Mouse (Mus musculus): ENCODE results near the gene 0610040J01Rik. TPM values are rescaled to one million over a fixed set of nuclear protein-coding genes. Genes with fewer than 3 reads are reported as not detected.
A peak's percentile ranks its signal among the peaks of the same experiment; 100 is the strongest.

Gene 0610040J01Rik
- total and polyA plus RNA-seq, 3 experiments, result not detected

DNA sequence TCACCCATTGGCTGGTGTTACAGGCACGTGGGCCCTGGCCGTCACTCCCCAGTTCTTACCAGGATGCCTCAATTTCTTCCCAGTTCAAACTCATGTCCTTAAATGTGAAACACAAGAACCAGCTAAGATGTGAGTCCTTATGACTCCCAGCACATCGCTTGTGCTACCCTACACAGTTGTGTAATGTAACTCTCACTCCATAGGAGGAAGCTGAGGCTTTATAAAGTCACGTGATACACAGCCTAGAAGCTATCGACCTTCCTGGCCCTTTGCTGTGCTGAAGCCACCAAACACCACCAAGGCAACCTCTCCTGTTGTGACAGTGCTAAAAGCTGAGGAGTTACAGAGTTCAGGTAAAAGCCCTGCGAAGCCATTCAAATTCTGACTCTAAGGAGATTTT is 123.4 kb downstream of the 0610040J01Rik start:
- DNase-seq (ENCODE audit: low read depth, low spot score), result no peak
- Histone ChIP-seq H3K9me3 (replicated peaks; ENCODE audit: insufficient read depth, low read length) (no peaks in the 10 kb centered on the region), H3K9ac (ENCODE audit: control insufficient read depth, low read depth, low read length, poor library complexity, severe bottlenecking) (no peak overlapping the region), H3K79me2 (ENCODE audit: control insufficient read depth, insufficient read depth, low read length, poor library complexity) (no peaks in the 10 kb centered on the region), H3K4me3 (ENCODE audit: control insufficient read depth in 1 of 2, insufficient read depth in 1 of 2, low read depth in 2 of 2, low read length in 2 of 2) (no peak overlapping the region), H3K4me1 (ENCODE audit: control insufficient read depth in 1 of 2, insufficient read depth in 2 of 2, low read length in 2 of 2) (peaks cover 7 to 17% of the 10 kb centered on the region in 2 experiments), H3K27ac (ENCODE audit: control insufficient read depth, low read depth, low read length) (no peak overlapping the region), H3K36me3 (ENCODE audit: control insufficient read depth in 1 of 2, insufficient read depth in 2 of 2, low read length in 2 of 2) (peaks cover 2 to 10% of the 10 kb centered on the region in 2 experiments; a peak in 3 of 4 replicates), H3K27me3 (ENCODE audit: control insufficient read depth in 1 of 2, insufficient read depth in 2 of 2, low read length in 2 of 2) (no peaks in the 10 kb centered on the region)
- TF ChIP-seq MAFK (IDR thresholded peaks at IDR 0.05; ENCODE audit: borderline replicate concordance, low read depth, low read length), result no peak
- TF ChIP-seq EP300 (IDR thresholded peaks at IDR 0.05; ENCODE audit: low read depth in 1 of 2, low read length in 2 of 2), result no peak
- TF ChIP-seq ZMIZ1 (IDR thresholded peaks at IDR 0.05; ENCODE audit: low read depth, low read length), result no peak
- no peak for TF ChIP-seq ELF1 (IDR thresholded peaks at IDR 0.05; ENCODE audit: low read depth, low read length)
- no peak for TF ChIP-seq HCFC1 (IDR thresholded peaks at IDR 0.05; ENCODE audit: low read depth, low read length)
- no peak for TF ChIP-seq CHD2 (IDR thresholded peaks at IDR 0.05; ENCODE audit: low read length)
- no peak for TF ChIP-seq BHLHE40 (IDR thresholded peaks at IDR 0.05; ENCODE audit: borderline replicate concordance, low read depth, low read length)
- no peak for TF ChIP-seq USF2 (IDR thresholded peaks at IDR 0.05; ENCODE audit: borderline replicate concordance in 1 of 2, insufficient read depth in 1 of 2, low read depth in 1 of 2, low read length in 2 of 2)
- TF ChIP-seq TBP (IDR thresholded peaks at IDR 0.05; ENCODE audit: low read depth, low read length), result no peak
- no peak for TF ChIP-seq GABPA (IDR thresholded peaks at IDR 0.05; ENCODE audit: low read depth, low read length)

DNA sequence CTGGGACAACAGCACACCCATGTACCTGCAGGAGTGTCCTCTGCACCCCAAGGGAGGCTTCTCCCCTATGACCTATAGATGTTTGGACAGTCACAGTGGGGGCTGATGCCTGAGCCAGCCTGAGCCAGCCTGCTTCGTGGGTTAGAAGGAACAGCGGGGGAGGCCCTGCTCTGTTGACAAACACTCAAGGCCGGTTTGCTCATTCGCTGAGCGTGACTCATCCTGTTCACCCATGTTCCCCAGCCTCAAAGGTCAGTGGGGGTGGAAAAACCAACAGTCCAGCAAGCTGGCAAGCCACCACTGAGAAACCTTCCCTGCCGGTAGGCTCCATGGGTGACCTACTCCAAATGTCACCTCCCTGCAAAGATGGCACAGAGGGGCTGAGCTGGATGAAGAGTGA is 124.6 kb downstream of the 0610040J01Rik start:
- no peak overlapping the region for H3K9ac ChIP-seq (ENCODE audit: control insufficient read depth, low read depth, low read length, poor library complexity, severe bottlenecking)
- no peaks in the 10 kb centered on the region for H3K79me2 ChIP-seq (ENCODE audit: control insufficient read depth, insufficient read depth, low read length, poor library complexity)
- TF ChIP-seq MXI1 (IDR thresholded peaks at IDR 0.05; ENCODE audit: low read depth, low read length), result no peak
- no peak for TF ChIP-seq POLR2AphosphoS2 (IDR thresholded peaks at IDR 0.05; ENCODE audit: low read length)
- no peak for TF ChIP-seq POLR2A (IDR thresholded peaks at IDR 0.05; ENCODE audit: control insufficient read depth in 1 of 2, insufficient read depth in 1 of 2, low read depth in 1 of 2, low read length in 2 of 2, poor library complexity in 1 of 2)
- no peak for TF ChIP-seq ZKSCAN1 (IDR thresholded peaks at IDR 0.05; ENCODE audit: low read depth, low read length)
- TF ChIP-seq GATA1 (IDR thresholded peaks at IDR 0.05; ENCODE audit: low read depth, low read length), result no peak
- H3K27ac ChIP-seq (ENCODE audit: control insufficient read depth, low read depth, low read length), result no peak overlapping the region
- no peak overlapping the region for H3K4me3 ChIP-seq (ENCODE audit: control insufficient read depth in 1 of 2, insufficient read depth in 1 of 2, low read depth in 2 of 2, low read length in 2 of 2)
- peaks cover 2 to 10% of the 10 kb centered on the region in 2 experiments; a peak in 3 of 4 replicates for H3K36me3 ChIP-seq (ENCODE audit: control insufficient read depth in 1 of 2, insufficient read depth in 2 of 2, low read length in 2 of 2)
- no peaks in the 10 kb centered on the region for H3K9me3 ChIP-seq (replicated peaks; ENCODE audit: insufficient read depth, low read length)
- H3K4me1 ChIP-seq (ENCODE audit: control insufficient read depth in 1 of 2, insufficient read depth in 2 of 2, low read length in 2 of 2), result peaks cover 7 to 17% of the 10 kb centered on the region in 2 experiments
- H3K27me3 ChIP-seq (ENCODE audit: control insufficient read depth in 1 of 2, insufficient read depth in 2 of 2, low read length in 2 of 2), result no peaks in the 10 kb centered on the region
- no peak for DNase-seq (ENCODE audit: low read depth, low spot score)

DNA sequence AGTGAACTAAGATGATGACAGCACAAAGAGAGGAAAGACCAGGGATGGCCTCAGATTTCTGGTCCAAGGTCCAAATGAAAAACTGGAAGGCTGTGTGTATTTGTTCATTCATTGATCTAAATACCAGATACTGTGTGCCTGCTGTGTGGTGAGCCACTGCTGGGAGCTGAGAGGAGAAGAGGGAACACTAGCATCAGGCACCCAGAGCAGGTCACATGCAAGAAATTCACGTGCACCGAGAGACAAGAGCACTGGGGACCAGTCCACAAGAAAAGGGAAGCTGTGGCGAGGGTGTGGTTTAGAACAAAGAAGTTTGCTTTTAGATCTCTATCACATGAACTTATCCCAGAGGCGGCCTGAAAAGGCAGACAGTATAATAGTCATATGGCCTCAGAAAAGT is 126.4 kb downstream of the 0610040J01Rik start:
- no peaks in the 10 kb centered on the region for H3K9me3 ChIP-seq (replicated peaks; ENCODE audit: insufficient read depth, low read length)
- peaks cover 6 to 17% of the 10 kb centered on the region in 2 experiments for H3K4me1 ChIP-seq (ENCODE audit: control insufficient read depth in 1 of 2, insufficient read depth in 2 of 2, low read length in 2 of 2)
- H3K27ac ChIP-seq (ENCODE audit: control insufficient read depth, low read depth, low read length), result peak overlapping the region; percentile 2; the same call in 1 of the 2 replicates
- H3K9ac ChIP-seq (ENCODE audit: control insufficient read depth, low read depth, low read length, poor library complexity, severe bottlenecking), result no peak overlapping the region
- H3K79me2 ChIP-seq (ENCODE audit: control insufficient read depth, insufficient read depth, low read length, poor library complexity), result no peaks in the 10 kb centered on the region
- no peaks in the 10 kb centered on the region for H3K27me3 ChIP-seq (ENCODE audit: control insufficient read depth in 1 of 2, insufficient read depth in 2 of 2, low read length in 2 of 2)
- no peak overlapping the region for H3K4me3 ChIP-seq (ENCODE audit: control insufficient read depth in 1 of 2, insufficient read depth in 1 of 2, low read depth in 2 of 2, low read length in 2 of 2)
- DNase-seq (ENCODE audit: low read depth, low spot score), result peak; percentile 84
- H3K36me3 ChIP-seq (ENCODE audit: control insufficient read depth in 1 of 2, insufficient read depth in 2 of 2, low read length in 2 of 2), result peaks cover 2 to 17% of the 10 kb centered on the region in 2 experiments; a peak in 3 of 4 replicates
- TF ChIP-seq EP300 (IDR thresholded peaks at IDR 0.05; ENCODE audit: low read depth in 1 of 2, low read length in 2 of 2), result peak; percentile 52 to 69
- TF ChIP-seq ZKSCAN1 (IDR thresholded peaks at IDR 0.05; ENCODE audit: low read depth, low read length), result no peak
- no peak for TF ChIP-seq NRF1 (IDR thresholded peaks at IDR 0.05; ENCODE audit: insufficient read depth, low read depth, low read length, poor library complexity, severe bottlenecking)
- TF ChIP-seq POLR2AphosphoS5 (IDR thresholded peaks at IDR 0.05; ENCODE audit: borderline replicate concordance, low read depth, low read length), result no peak
- no peak for TF ChIP-seq MEF2A (IDR thresholded peaks at IDR 0.05; ENCODE audit: extremely low read depth, insufficient replicate concordance, low read depth, low read length, poor library complexity, severe bottlenecking)
- TF ChIP-seq ETS1 (IDR thresholded peaks at IDR 0.05; ENCODE audit: low read depth, low read length), result peak; percentile 76; the same call in 1 of the 2 replicates
- TF ChIP-seq E2F4 (IDR thresholded peaks at IDR 0.05; ENCODE audit: borderline replicate concordance, low read depth, low read length), result no peak
- no peak for TF ChIP-seq GABPA (IDR thresholded peaks at IDR 0.05; ENCODE audit: low read depth, low read length)
- TF ChIP-seq MYC (IDR thresholded peaks at IDR 0.05; ENCODE audit: low read depth, low read length), result peak; percentile 77
- no peak for TF ChIP-seq RAD21 (IDR thresholded peaks at IDR 0.05; ENCODE audit: low read depth, low read length)
- no peak for TF ChIP-seq ZC3H11A (IDR thresholded peaks at IDR 0.05; ENCODE audit: low read depth, low read length)
- no peak for TF ChIP-seq KAT2A (conservative IDR thresholded peaks at IDR 0.05; ENCODE audit: low read depth, low read length)
- TF ChIP-seq MAZ (IDR thresholded peaks at IDR 0.05; ENCODE audit: low read depth, low read length), result no peak
- no peak for TF ChIP-seq ZMIZ1 (IDR thresholded peaks at IDR 0.05; ENCODE audit: low read depth, low read length)

Data from MEL (cell line).